Mouse (Mus musculus) ovary, postnatal 14 days (tissue): ENCODE data around the gene Entpd2.

Source experiments
- DNase-seq: peaks from one replicate; pipeline ENCODE4 v3.0.0; 2022; ENCODE audit warnings: low spot score

Gene Entpd2

GRCm38 (mm10) chr2:25429435-25430180, 33.9 kb downstream of the Entpd2 start:
- no peak for DNase-seq

GRCm38 (mm10) chr2:25430395-25431233, 34.9 kb downstream of the Entpd2 start:
- no peak for DNase-seq

- DNase-seq = no peak
Measured at GRCm38 (mm10) chr2:25431308-25431855, 35.7 kb downstream of the Entpd2 start.

- no peak for DNase-seq
Measured at GRCm38 (mm10) chr2:25432326-25433098, 36.8 kb downstream of the Entpd2 start.

- DNase-seq = no peak
Measured at GRCm38 (mm10) chr2:25433101-25433500, 37.4 kb downstream of the Entpd2 start.

- no peak for DNase-seq
Measured at GRCm38 (mm10) chr2:25434292-25434691, 38.6 kb downstream of the Entpd2 start.

- DNase-seq = no peak
Measured at GRCm38 (mm10) chr2:25436286-25436820, 40.7 kb downstream of the Entpd2 start.

- DNase-seq = no peak
Measured at GRCm38 (mm10) chr2:25441067-25441466, 45.4 kb downstream of the Entpd2 start.

- DNase-seq = no peak
Measured at GRCm38 (mm10) chr2:25442682-25443081, 47.0 kb downstream of the Entpd2 start.
